In genomic region chr9:100471605-100471953, GRCm38 (mm10) we compare ENCODE assay signal across 16 mouse cellular contexts. TPM values are rescaled to one million over a fixed set of nuclear protein-coding genes. Genes with fewer than 3 reads are reported as not detected.
A peak's percentile ranks its signal among the peaks of the same experiment; 100 is the strongest.
DNase-seq lines count a peak whose midpoint lies in the region; ATAC-seq and TF ChIP-seq lines count a peak whose summit lies in the region.
"Had no signal": no experiment of that assay in that cellular context is flagged by ENCODE, and none has a peak within 500 bp of the region (broad histone marks: within the 10 kb centered on the region; RNA-seq: fewer than 3 reads in every experiment).

No protein-coding gene starts in this region.

- H3K4me1 ChIP-seq in embryonic facial prominence, embryonic 15.5 days = peaks cover 14% of the 10 kb centered on the region; the same call in 1 of the 2 replicates
- peaks cover 9% of the 10 kb centered on the region for H3K4me1 ChIP-seq in embryonic facial prominence, embryonic 10.5 days
- H3K4me1 ChIP-seq in heart, adult 2 months (ENCODE audit: control insufficient read depth, insufficient read depth, low read length) = peaks cover 31% of the 10 kb centered on the region
- peaks cover 10% of the 10 kb centered on the region for H3K4me1 ChIP-seq in lung, embryonic 16.5 days (replicated peaks; ENCODE audit: control insufficient read depth, insufficient read depth, low read length)
- peaks cover 34% of the 10 kb centered on the region for H3K4me1 ChIP-seq in brown adipose tissue, adult 24 weeks (ENCODE audit: control insufficient read depth, insufficient read depth, insufficient read length, low read length)

- intact Hi-C loops in heart, adult 2 months (cut with DNase I) = loop anchor here (1.0 to 2.0 kb wide), 2 partner anchors 17 to 33 kb away; no protein-coding TSS in a partner anchor
- intact Hi-C loops in heart, postnatal 10 days (cut with DNase I) = no loop called here

- 56% methylated on average over 4 of the region's 4 CpGs for WGBS in embryonic facial prominence, embryonic 15.5 days
- 79% methylated on average over 4 of the region's 4 CpGs for WGBS in embryonic facial prominence, embryonic 10.5 days
- 68% methylated on average over 4 of the region's 4 CpGs for WGBS in heart, adult 2 months
- 58% methylated on average over 4 of the region's 4 CpGs for WGBS in lung, embryonic 16.5 days

- H3K27me3 ChIP-seq in embryonic facial prominence, embryonic 15.5 days = no peaks in the 10 kb centered on the region
- no peaks in the 10 kb centered on the region for H3K27me3 ChIP-seq in embryonic facial prominence, embryonic 10.5 days (replicated peaks; ENCODE audit: low read depth, poor library complexity, severe bottlenecking)
- no peaks in the 10 kb centered on the region for H3K27me3 ChIP-seq in heart, adult 2 months (ENCODE audit: control insufficient read depth, insufficient read depth, low read length)
- H3K27me3 ChIP-seq in lung, embryonic 16.5 days (ENCODE audit: control insufficient read depth, insufficient read depth, low read depth, low read length) = no peaks in the 10 kb centered on the region
- H3K27me3 ChIP-seq: CH12.LX; forebrain, embryonic 15.5 days; hindbrain, embryonic 12.5 days; Patski had no signal

- TF ChIP-seq CTCF in heart, adult 2 months (IDR thresholded peaks at IDR 0.05) = no peak

- no peak overlapping the region for H3K9ac ChIP-seq in embryonic facial prominence, embryonic 15.5 days
- H3K9ac ChIP-seq in heart, adult 2 months (ENCODE audit: low read depth, low read length) = no peak overlapping the region
- no peak overlapping the region for H3K9ac ChIP-seq in lung, embryonic 16.5 days (ENCODE audit: low read length)
- H3K9ac ChIP-seq: forebrain, embryonic 15.5 days; hindbrain, embryonic 12.5 days had no signal

- H3K4me3 ChIP-seq in embryonic facial prominence, embryonic 15.5 days (replicated peaks) = no peak overlapping the region
- H3K4me3 ChIP-seq in embryonic facial prominence, embryonic 10.5 days = no peak overlapping the region
- no peak overlapping the region for H3K4me3 ChIP-seq in heart, adult 2 months
- H3K4me3 ChIP-seq in lung, embryonic 16.5 days (ENCODE audit: low read length) = no peak overlapping the region
- no peak overlapping the region for H3K4me3 ChIP-seq in brown adipose tissue, adult 24 weeks (ENCODE audit: insufficient read depth, low read depth, low read length)
- H3K4me3 ChIP-seq: erythroblast, embryonic 14.5 days; forebrain, embryonic 15.5 days; hindbrain, embryonic 12.5 days had no signal

- no peak for DNase-seq in embryonic facial prominence, embryonic 10.5 days (ENCODE audit: low spot score)
- no peak for DNase-seq in heart, adult 2 months
- DNase-seq in heart, postnatal 10 days = no peak
- no peak for DNase-seq in lung, postnatal 4 days

- 0 out of 2 replicates have a peak overlapping the region, but pooled peaks have one; percentile 2 for H3K27ac ChIP-seq in embryonic facial prominence, embryonic 15.5 days (replicated peaks)
- no peak overlapping the region for H3K27ac ChIP-seq in embryonic facial prominence, embryonic 10.5 days (replicated peaks)
- peak overlapping the region; percentile 81 for H3K27ac ChIP-seq in heart, adult 2 months
- no peak overlapping the region; the same call in 1 of the 2 replicates for H3K27ac ChIP-seq in lung, embryonic 16.5 days (ENCODE audit: low read length)
- peak overlapping the region; percentile 70 for H3K27ac ChIP-seq in brown adipose tissue, adult 24 weeks (replicated peaks; ENCODE audit: low read depth, low read length)
- H3K27ac ChIP-seq: forebrain, embryonic 15.5 days; hindbrain, embryonic 12.5 days had no signal

- no peaks in the 10 kb centered on the region for H3K9me3 ChIP-seq in embryonic facial prominence, embryonic 15.5 days (replicated peaks)
- H3K9me3 ChIP-seq in embryonic facial prominence, embryonic 10.5 days = peaks cover 3% of the 10 kb centered on the region; the same call in 1 of the 2 replicates
- no peaks in the 10 kb centered on the region; the same call in 1 of the 2 replicates for H3K9me3 ChIP-seq in lung, embryonic 16.5 days (ENCODE audit: control insufficient read depth, low read length)
- H3K9me3 ChIP-seq: forebrain, embryonic 15.5 days; hindbrain, embryonic 12.5 days had no signal

- no peak overlapping the region for H3K4me2 ChIP-seq in embryonic facial prominence, embryonic 15.5 days (replicated peaks)
- no peak overlapping the region for H3K4me2 ChIP-seq in lung, embryonic 16.5 days (ENCODE audit: low read depth, low read length)
- H3K4me2 ChIP-seq: forebrain, embryonic 15.5 days; heart, embryonic 11.5 days; hindbrain, embryonic 12.5 days had no signal

- no peak for ATAC-seq in embryonic facial prominence, embryonic 15.5 days (ENCODE audit: insufficient number of reproducible peaks, low FRiP score, low TSS enrichment, low read depth)
- peak; percentile 55; the same call in 1 of the 2 replicates for ATAC-seq in lung, embryonic 16.5 days (ENCODE audit: low read depth)
- ATAC-seq: activated CD4-positive, CD25-positive, alpha-beta regulatory T cell, adult 4 months; inflammation-experienced regulatory T-cells, adult 6 months; intestine, postnatal 0 days; Patski had no signal

- no peak for TF ChIP-seq EP300 in heart, adult 2 months (IDR thresholded peaks at IDR 0.05; ENCODE audit: insufficient read depth, low read depth, low read length)

- no peak for TF ChIP-seq POLR2A in heart, adult 2 months (IDR thresholded peaks at IDR 0.05; ENCODE audit: insufficient read depth, low read depth, low read length)

- no peaks in the 10 kb centered on the region for H3K79me2 ChIP-seq in heart, adult 2 months (replicated peaks; ENCODE audit: control insufficient read depth, insufficient read depth, low read length)

- no peaks in the 10 kb centered on the region for H3K36me3 ChIP-seq in embryonic facial prominence, embryonic 15.5 days
- peaks cover 21% of the 10 kb centered on the region; the same call in 1 of the 2 replicates for H3K36me3 ChIP-seq in embryonic facial prominence, embryonic 10.5 days (replicated peaks)
- H3K36me3 ChIP-seq in heart, adult 2 months (ENCODE audit: control insufficient read depth, insufficient read depth, low read length) = peaks cover 4% of the 10 kb centered on the region; the same call in 1 of the 2 replicates
- no peaks in the 10 kb centered on the region for H3K36me3 ChIP-seq in lung, embryonic 16.5 days (ENCODE audit: control insufficient read depth, insufficient read depth, low read length)
- H3K36me3 ChIP-seq: forebrain, embryonic 15.5 days; hindbrain, embryonic 12.5 days had no signal

RNA-seq across cellular contexts. Expression of gene Il20rb, which starts 15.0 kb away (rescaled TPM):
- 7.8 and 8.5 TPM in 2 replicates for polyA plus RNA-seq in embryonic facial prominence, embryonic 15.5 days (2015; fragmentation: Nextera tagmentation; extraction: Ambion mirVana)
- 1.1 and 1.8 TPM in 2 replicates for polyA plus RNA-seq in embryonic facial prominence, embryonic 10.5 days (2016; fragmentation: Nextera tagmentation; extraction: Ambion mirVana)
- 1 to 10 TPM in 1 of 2 experiments, under 1 TPM in 1; 0.86 to 1.6 TPM for total RNA-seq in heart, adult 2 months (2021)
- polyA plus RNA-seq in heart, adult 2 months (2012; rRNA removed) = 1.7 and 2.0 TPM in 2 replicates
- 1 to 10 TPM; 2.2 to 4.4 TPM for total RNA-seq in heart, postnatal 10 days (2021)
- polyA plus RNA-seq in lung, embryonic 16.5 days (2015; fragmentation: Nextera tagmentation; extraction: Ambion mirVana) = 1.5 TPM in 2 replicates
- 1.3 TPM in 1 of 2 replicates, not detected in the other for polyA plus RNA-seq in brown adipose tissue, adult 24 weeks (2012; ENCODE audit: insufficient read depth, insufficient read length, missing spikeins)

Comparison
In these comparisons a context has a peak if more than half of its experiments do, and no peak if none do; other contexts are left out.
1. H3K27ac ChIP-seq: peak in embryonic facial prominence, embryonic 15.5 days (single experiment), heart, adult 2 months (single experiment) and brown adipose tissue, adult 24 weeks (single experiment); none in embryonic facial prominence, embryonic 10.5 days (single experiment) and lung, embryonic 16.5 days (single experiment).